Mouse (Mus musculus) urinary bladder, postnatal 4 days (tissue): ENCODE measurements at regions not wholly inside any gene's neighbourhood (a gene's known extent, or its start where the extent isn't known, plus 50 kb on each side); places are given as distances from the start of the nearest gene placed in this dataset.

Source experiments
- DNase-seq, 2 experiments: peaks; one replicate each; pipeline ENCODE4 v3.0.0; 2021 to 2022; ENCODE audit warnings: low spot score in 2 of 2

DNA sequence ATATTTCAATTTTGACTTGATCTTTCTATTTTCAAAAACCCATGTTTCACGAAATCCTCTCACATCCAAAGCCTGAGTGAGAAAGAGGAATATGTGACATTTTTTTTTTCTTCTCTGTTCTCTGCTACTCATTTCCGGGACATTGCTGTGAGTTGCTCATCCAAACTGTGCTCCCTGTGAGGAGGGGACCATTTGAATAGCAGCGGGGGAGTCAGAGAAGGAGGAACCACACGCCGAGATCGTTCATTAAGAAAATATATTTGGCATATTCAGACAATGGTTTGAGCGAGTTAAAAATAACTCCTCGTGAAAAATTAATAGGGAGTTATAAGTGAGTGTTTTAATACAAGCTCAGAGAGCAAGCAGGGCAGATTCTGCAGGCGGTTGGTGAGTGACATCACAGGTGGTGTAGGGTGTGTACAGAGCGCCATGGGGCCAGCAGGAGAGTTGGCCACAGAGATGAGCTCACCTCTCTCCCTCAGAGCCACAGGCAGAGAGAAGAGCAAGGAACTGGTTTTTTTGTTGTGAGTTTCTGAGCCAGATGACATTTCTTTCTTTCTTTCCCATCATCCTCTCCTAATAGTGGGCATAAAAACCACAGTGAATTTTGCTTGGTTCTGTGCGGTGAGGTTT lies 54.4 kb upstream of the Calcoco1 start:
- DNase-seq = no peak

DNA sequence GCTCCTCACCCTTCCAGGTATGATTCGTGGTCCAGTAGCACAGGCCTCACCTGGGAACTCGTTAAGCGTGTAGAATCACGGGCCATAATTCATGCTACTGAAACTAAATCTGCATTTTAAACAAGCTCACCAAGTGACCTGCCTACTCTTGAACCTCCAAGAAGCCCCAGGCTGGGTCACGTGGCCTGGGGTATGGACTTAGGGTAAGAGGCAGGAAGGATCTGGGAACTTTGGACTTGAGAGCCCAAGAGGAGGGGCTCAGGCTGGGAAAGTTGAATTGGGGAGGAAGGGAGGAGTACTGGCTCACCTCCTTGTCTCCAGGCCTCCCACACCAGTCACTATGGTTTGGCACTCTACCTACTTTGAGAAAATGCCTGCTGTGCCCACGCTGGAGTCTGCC lies 58.6 kb upstream of the Calcoco1 start:
- no peak for DNase-seq

DNA sequence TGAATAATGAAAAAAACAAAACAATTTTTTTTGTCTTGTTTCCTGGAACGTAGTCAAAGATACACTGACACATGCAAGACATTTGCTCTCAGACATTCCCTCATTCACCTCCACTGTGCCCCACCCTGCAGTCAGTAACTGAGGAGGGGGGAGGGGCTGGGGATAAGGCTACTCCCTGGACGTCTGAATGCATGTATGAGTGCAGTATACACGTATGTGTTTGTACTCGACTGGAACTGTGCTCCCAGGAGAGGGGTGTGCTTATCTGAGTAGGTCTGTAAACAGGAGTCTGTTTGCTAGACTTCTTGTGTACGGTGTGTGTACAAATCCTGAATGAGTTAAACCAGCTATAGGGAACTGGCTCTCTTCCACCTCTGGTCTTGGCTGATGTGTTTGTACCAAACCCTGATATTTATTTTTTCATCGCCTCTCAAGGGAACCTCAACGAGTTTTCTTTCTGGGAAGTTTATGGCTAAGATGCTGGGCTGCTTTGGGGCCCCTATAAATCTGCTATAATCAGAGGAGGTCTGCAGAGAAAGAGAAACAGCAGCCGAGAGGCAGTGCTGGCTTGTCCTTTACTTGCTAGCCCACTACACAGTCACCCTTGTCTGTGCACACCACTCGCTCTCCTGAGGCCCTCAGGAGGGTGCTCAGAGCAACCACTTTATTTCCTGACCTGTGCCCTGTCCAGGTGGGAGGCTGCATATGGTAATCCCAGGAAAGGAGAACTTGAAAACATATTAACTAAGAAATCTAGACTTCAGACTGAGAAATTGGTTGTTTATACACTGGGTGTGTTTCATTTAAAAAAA lies 61.2 kb upstream of the Calcoco1 start:
- no peak for DNase-seq

DNA sequence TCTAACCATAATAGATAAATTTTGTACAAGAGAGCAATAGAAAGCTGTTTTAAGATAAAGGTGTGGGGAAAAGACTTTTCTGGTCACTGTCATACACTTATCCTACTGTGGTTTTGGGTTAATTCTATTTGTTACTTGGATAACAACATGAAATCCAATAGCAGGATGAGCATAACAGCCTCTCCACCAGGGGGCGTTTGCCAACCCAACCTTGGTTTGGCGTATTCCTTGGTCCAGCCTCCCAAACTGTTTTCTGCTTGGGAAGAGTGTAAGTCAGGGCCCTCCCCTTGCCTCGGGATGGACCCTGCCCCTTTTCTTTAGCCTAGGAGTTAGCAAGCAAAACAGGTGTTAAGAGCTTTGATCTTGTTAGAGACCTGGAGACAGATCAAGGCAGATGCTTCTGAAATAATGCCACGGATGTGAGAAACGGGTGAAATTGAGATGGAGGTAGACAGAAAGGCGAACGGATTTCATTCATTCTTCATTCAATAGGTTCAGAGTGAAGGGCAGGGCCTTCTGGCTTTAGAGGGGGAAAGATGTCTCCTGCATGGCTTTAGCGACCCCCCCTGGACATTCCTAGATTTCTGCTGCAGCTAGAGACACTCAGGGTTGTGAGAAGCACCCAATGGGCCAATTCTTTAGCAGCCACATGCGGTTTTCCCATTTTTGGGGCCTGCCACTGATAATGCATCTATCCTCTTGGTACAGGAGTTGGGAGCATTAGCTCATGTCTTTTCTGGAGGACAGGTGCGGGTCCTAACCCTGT lies 63.3 kb upstream of the Calcoco1 start:
- DNase-seq = peak; percentile 28 to 80

DNA sequence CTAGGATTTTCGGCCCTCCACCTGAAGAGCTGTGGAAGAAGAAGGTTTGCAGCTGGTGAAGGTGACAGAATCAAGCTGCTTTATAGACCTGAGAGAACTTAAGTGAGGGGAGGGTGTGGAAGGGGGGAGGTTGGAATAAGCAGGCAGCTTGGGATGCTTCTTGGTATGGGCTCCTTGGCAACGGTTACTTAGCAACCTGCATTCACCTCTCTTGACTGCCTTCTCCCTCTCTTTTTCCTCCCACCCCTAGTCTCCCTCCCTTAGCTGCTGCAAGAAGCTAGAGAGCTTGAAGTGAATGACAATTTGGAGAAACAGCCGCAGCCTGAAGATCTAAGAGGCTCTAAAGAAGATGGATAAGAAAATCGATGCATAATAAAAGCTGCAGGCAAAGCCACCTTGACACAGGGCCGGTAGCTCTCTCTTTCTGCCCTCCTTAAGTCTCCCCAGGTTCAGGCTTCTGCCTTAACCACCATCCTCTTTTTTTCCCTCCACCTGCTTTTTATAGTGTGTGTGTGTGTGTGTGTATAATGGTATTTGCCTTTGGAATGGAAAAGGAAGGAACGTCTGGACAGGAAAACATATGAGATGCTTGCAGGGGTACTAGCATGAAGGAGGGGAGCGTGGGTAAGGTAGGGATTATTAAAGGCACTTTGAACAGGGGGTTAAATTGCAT lies 67.0 kb upstream of the Calcoco1 start:
- no peak for DNase-seq

DNA sequence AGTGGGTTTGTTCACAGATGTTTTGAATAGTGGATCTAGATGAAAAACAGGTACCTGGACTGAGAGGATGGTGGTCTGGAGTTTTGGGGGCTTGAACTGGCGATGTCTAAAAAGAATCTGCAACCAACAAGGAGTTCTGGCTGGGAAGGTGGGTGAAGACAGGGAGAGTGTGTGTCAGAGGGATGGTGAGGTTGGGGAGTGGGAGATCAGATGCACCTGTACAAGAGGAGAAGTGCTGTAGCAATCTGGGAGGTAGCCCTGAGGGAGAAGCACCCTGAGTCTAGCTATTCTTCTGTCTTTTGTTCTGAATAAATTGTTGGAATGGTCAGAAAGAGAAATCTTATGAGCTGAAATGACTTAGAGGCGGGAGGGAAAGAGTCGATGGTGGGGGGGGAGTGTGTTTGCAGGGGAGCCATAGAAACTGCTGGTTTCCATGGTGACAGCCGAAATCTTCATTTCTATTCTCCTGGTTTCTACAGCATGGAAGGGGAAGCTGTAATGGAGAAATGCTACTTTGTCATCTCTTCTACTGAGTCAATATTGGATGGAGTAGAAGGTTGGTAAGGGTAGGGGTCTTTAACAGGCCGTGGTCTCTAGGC lies 75.1 kb upstream of the Calcoco1 start:
- DNase-seq = no peak

DNA sequence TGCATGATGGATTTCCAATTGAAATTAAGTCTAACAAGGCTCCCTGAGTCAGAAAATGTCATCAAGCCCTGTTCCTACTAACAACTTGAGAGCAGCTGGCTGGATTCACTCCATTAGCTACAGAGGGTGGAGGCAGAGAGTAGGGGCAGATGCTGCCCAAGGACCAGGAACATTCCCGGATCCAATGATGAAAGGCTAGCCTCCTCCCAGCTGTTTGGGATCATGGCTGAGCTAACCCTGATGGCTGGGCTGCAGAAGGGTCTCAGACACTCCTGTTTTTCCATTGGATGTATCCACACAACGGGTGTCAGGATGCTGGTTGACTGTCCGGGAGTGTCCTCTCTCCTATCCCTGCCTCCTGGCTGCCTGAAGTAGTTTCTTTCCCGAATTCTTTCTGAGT lies 78.1 kb upstream of the Calcoco1 start:
- no peak for DNase-seq

DNA sequence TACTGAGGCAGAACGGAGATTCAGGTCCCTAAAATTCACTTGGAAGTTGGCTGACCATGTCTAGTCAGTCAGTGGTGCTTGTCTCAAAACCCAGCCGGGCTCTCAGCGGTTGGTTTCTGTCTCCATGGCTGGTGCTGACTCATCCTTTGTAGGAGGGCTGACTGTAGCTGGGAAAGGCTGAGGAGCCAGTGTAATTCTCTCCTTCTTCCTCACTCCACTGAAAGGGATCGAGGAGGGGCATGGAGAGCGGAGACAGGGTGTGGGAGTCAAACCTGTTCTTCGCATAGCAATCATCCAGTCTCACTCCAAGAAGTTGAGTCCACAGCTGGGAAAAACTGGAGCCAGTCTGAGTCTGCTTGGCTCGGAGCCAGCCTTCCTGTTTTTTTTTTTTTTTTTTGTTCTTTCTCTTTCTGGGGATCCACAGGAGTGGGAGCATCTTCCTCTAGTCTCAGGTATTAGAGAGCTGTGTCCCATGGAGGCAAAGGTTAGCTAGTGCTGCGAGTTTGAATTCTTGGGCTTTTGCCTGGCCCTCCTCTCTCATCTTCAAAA lies 80.4 kb upstream of the Calcoco1 start:
- no peak for DNase-seq

DNA sequence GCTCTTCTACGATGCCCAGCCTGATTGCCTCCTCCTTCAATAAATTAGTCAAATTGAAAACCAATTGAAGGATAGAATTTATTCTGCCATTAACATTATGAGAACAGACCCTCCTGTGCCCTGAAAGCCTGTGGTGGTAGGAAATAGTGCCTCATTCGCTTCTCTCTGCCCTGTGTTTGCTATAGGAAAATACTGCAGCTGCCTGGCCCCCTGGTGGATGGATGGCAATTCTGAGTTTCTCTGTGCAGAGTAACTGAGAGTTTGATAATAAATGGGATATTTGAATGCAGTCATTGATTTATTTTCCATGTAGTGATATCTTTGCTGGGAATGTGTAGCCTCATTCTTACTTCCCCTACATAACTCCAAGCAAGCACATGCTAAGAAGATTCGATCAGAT lies 85.4 kb upstream of the Calcoco1 start:
- no peak for DNase-seq

DNA sequence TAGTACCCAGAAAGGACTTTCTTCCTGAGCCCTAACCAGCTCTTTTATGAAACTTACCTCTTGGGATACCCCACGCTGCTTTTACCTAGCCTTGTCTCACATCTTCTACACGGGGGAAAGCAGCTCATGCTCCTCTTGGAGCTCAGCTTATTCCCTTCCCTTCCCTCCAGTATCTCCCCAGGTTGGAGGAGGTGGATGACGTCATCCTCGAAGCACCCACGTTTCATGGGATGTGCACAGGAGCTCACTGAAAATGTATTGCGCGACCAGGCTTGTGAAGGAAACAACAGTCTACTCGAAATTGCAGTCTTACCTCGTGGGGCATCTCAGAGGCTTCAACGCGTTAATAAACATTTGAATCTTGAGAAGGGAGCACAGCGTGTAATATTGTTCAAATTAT lies 97.2 kb upstream of the Calcoco1 start:
- no peak for DNase-seq

DNA sequence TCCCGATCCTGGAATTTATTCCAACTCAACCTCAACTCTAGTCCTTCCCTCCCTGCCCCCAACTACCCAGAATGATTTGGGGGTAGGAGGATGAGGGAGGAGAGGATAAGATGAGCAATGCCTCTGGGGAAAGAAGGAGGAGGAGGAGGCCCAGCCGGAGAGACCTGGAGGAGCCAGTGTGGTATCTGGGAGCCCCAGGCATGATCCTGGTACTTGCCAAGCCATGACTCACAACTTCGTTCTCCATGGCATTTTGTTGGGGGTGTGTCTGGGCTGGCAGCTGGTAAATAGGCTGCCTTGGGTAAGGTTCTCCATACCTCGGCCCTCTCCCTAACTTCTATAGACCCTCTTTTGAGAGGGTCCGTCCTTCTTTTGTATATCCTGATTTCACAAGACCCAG lies 81.2 kb upstream of the Hoxc13 start:
- no peak for DNase-seq

DNA sequence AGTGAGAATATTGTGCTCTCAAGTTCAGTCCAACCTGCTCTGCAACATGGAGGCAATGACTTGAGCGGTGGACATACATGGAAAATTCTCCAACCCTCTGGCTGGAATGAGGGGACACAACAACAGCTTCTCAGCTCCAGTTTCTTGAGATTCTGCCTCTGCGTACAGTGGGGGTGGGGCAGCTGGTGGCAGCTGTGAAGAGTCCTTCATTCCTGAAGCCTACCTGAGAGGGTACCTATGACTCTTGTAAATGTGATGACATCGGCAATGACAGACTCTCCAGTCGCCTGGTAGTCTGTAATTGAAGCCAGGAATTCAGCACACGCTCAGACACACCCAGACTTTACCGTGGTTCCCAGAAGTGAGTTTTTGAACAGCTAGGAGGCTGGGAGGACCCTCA lies 58.5 kb upstream of the Hoxc13 start:
- no peak for DNase-seq

DNA sequence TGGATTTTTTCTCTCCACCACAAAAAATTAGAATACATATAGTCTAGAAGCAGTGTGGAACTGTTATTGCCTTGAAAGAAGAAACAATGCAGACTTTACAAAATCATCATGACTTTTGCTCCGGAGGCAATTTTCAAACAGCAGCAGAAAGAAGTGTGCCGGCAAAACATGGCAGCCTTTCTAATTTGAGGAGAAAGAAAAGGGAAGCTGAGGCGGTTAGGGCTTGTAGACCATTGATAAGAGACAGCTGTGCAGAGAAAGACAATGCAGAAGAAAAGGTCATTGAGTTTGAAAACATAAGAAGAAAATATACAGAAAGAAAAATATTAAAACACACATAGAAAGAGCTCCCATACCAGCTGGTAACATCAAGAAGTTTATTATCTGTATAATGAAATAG lies 54.1 kb upstream of the Hoxc13 start:
- no peak for DNase-seq
